Mouse (Mus musculus) liver, adult (tissue): Measurements from ENCODE around the gene Gm36210.

Experiments
- GATA4 ChIP-seq: IDR thresholded peaks from 2 replicates; pipeline ENCODE4 v1.6.1; 2014; ENCODE audit warnings: mild to moderate bottlenecking, low read length; ENCODE audit not compliant: insufficient replicate concordance

The Gm36210 gene

DNA sequence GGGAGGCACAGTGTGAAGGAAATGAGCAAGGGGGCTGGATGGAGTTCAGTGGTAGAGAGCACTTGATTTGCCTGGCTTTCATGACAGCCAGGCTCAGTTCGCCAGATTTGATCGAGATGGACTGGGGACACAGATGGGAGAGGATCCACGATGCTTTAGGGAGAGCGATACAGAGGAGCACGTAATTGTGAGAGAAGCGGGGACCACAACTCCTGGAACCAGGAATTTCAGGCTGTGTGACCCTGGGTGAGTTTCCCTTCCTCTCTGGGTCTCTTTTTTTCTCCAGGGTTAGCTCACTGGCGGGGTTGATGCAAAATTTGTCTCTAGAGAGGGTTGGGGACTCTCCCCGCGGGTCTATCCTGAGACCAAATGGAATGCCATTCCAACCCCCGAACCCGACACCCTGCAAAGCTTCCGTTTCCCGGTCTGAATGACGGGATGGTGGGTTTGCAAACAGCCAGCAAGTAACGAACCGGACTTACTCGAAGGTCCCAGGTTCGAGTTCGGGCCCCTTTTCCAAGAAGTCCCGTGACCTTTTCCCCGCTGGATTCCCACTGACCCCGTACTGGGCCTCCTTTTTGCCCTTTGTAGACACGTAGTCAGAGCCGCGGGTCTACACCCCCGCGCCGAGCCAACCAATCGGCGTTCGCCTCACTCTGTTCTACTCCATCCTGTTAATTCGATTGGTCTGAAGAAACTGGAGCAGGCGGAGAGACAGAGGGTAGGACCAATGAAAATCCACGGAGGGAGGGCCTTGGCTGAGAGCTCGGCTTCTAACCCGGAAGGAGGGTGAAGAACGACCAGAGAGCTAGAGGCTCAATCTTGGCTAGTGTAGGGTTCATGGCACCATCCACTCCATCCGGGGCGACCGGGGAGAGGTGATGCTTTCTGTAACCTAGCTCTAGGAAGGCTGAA lies 40.5 kb downstream of the Gm36210 start:
- no peak for TF ChIP-seq GATA4

DNA sequence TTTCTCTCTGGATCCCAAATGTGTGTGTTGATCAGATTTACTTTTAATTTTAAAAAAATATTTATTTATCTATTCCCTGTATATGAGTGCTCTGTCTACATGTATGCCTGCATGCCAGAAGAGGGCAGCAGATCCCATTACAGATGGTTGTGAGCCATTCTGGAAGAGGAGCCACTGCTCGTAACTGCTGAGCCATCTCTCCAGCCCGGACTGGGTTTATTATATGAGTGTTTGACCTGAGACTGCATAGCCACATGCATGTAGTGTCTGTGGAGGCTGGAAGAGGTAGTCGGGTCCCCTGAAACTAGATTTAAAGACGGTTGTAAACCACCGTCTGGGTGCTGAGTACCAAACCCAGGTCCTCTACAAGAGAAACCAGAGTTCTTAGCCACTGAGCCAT lies 41.2 kb downstream of the Gm36210 start:
- TF ChIP-seq GATA4 = no peak

DNA sequence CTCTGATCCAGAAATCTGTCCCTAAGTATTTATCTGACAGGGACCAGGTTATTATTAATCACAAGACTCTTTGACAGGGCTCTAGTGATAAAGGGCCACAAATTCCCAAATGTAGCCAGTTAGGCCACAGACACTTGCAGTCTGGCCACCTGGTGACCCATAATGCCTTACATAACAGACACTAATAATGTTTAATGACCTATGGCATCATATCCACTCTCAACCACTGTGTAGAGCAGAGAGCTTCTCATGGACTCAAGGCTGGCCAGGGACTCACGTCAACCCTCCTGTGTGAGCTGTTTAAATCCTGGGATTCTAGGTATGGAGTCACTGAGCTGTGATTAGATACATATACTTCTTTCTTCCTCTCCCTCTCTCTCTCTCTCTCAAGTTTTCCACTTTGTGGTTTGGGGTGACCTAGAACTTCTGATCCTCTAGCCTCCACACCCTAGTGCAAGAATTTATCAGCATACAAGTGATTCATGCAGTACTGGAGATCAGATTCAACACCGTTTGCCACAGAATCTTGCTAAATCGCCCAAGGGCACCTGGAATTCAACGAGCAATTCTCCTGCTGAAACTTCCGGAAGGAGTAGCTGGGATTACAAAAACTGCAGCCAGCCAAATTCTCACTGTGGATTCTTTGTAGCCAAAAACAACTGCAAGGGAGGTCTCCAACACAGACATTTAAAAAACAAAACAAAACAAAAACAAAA lies 42.0 kb downstream of the Gm36210 start:
- no peak for TF ChIP-seq GATA4

DNA sequence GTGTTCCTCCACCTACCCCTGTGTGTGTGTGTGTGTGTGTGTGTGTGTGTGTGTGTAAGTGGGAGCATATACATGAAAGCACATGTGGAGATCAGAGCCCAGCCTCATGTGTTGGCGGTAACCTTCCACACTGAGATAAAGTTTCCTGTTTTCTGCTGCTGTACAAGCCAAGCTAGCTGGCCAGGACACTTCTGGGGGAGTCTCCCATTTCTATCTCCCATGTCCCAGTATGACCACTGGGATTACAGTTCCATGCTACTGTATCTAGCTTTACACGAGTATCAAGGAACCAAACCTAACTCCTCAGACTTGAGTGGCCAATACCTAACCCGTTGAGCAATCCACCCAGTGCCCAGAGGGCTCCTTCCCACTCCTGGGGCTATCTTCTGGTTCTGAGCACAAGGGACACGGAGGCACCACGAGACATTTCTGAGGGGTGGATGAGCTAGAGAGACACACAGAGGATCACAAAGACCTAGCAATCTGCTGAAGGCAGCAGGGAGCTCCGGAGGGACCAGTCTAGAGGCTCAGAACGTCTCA lies 42.7 kb downstream of the Gm36210 start:
- TF ChIP-seq GATA4 = no peak

DNA sequence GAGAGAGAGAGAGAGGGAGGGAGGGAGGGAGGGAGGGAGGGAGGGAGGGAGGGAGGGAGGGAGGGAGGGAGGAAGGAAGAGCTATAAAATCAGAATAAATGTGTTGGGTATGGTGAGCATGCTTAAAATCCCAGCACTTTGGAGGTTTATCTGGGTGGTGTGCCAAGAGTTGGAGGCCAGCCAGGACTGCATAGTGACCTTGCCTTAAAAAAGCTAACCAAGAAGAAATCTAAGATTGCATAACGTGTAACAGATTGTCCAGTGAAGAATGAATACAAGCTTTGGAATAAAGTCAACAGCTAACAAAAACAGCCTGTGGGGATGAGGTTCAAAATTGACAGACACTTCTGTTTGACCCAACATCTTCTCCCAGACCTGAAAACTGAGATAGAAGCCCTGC lies 43.3 kb downstream of the Gm36210 start:
- no peak for TF ChIP-seq GATA4

DNA sequence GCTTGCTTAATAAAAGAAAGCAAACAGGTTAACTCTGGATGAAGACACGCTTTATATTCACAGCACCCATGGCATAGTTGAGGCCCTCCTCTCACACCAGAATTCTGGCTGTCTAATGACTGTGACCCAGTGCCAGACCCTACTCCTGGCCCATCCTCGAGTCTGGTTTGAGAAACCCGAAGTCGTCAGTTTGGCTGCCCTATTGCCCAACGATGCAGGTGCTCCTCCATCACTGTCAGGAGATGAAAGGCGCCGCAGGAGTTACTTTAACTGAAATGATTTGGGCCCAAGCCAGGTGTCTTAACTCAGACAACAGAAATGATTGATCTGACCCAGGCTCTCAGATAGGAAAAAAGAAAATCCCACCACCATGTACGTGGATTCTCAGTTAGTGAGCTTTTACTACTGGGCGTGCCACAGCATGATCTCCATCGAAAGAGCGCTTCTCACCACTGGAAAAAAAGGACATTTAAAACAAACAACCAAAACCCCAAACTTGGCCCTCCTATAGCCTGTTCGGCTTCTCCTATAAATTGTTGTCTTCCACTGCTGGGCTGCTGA lies 46.8 kb downstream of the Gm36210 start:
- no peak for TF ChIP-seq GATA4

DNA sequence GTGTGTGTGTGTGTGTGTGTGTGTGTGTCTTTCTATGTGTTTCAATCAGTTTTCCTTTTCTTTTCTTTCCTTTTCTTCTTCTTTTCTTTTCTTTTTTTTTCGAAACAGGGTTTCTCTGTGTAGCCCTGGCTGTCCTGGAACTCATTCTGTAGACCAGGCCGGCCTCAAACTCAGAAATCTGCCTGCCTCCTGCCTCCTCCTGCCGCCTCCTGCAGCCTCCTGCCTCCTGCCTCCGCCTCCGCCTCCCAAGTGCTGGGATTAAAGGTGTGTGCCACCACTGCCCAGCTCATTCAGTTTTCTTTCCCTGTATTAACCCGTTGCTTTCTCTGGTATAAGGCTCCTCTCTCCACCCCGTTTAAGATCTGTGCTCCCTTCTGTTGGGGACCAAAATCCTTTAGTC lies 49.0 kb downstream of the Gm36210 start:
- no peak for TF ChIP-seq GATA4

DNA sequence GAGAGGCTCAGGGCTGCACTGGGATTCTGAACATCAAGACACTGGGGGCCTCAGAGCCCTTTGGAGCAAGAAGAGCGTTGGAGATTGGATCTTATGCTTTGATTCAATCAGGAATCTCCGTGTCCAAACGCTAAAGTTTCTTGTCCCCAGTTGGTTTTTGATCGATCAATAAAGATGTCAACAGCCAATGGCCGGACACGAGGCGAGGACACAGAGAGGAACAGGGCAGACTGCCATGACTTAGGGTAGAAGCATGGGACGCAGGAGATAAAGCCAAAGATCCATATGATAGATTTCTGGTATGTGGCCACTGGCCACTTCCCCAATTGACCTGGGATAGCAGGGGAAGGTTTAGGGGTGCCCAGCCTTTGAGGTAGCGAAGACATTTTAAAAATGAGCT lies 49.8 kb downstream of the Gm36210 start:
- TF ChIP-seq GATA4 = no peak

DNA sequence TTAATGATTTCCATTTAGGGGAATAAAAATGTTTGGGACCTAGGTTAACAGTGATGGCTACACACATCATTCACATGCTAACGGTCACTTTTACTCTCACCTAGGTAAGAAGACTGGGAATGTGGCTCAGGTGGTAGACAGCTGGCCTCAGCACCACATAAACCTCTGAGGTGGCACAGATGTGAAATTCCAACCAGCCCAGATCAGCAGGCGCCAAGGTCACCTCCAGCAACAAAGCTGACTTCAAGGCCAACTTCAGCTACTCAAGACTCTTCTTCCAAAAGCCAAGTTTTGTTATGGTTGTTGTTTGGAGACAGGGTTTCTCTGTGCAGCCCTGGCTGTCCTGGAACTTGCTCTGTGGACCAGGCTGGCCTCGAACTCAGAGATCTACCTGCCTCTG lies 52.7 kb downstream of the Gm36210 start:
- no peak for TF ChIP-seq GATA4

DNA sequence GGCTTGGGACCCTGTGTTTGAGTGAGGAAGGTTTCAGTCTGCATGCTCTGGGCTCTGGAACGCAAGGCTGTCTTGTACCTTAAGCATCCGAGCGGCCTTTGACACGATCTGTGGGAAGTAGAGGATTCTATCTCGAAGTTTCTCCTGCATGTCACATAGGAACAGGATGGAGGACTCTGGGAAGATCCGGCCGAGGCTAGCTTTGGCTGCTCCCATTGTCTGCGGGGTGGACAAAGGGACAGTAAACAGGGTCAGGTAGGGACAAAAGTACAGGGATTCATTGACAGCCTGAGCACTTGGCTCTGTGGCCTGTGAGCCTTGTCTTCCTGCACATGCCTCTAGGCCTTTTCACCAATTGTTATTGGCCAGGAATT lies 55.0 kb downstream of the Gm36210 start:
- no peak for TF ChIP-seq GATA4

DNA sequence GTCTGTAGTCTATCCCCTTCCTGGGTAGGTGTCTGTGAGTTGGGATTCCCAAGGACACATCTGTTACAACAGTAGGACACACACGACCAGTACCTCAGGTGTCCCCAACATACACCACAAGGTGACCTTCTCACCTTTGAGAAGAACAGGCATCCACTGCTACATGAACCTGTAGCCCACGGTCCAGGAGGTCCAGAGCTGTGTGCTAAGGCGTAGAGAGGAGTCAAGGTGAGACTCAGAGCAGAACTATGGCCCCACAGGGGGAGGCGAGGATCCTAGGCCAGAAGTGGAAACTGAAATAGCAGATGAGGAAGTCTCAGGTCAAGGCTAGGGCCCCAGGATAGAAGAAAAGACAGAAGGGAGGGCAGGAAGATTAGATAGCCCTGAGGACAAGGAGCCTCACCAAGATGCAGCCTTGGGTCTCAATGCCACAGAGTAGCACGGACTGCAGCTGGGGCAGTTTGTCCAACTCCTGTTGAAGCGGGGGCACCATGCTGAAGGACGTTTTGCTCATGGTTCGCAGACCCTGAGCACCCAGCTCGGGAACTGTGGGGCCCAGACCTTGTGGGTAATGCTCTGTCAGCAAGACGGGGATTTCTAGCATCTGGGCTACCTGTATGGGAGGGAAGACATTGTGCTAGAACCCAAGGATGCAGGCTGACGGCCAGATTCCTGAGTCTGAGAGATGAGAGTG lies 55.5 kb downstream of the Gm36210 start:
- TF ChIP-seq GATA4 = no peak

DNA sequence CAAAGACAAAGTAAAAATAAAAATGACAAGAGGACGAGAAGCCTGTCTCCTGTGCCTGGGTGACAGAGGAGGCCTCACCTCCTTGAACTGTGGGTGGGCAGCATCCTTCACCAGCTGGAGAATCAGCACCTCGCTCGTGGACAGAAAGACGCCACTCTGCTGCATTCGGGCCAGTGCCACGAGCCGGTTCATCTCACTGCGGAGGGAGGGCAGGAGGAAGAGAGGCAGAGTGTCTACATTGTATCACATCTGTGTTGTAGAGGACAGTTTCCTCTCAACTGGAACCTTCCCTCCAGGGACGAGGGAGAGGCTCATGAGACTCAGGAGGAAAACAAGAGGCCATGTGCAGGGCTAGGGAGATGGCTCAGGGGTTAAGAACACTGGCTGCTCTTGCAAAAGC lies 56.9 kb downstream of the Gm36210 start:
- no peak for TF ChIP-seq GATA4
